Mouse (Mus musculus) G1E-ER4 (cell line): ENCODE data around the gene Shcbp1. TPM values are rescaled to one million over a fixed set of nuclear protein-coding genes. Genes with fewer than 3 reads are reported as not detected.

ENCODE experiments used
- GATA1 ChIP-seq: IDR thresholded peaks from one replicate; pipeline ENCODE4 v1.8.0; 2012; ENCODE audit warnings: low read length, inconsistent platforms
- polyA plus RNA-seq: library from polyadenylated mRNA; stranded (reverse); fragments of >175 nt; gene quantifications from 2 replicates; pipeline ENCODE4 v1.2.3, GENCODE M21; 2012

Shcbp1 gene
- polyA plus RNA-seq = 1.4 and 1.9 TPM in 2 replicates

- TF ChIP-seq GATA1 = no peak
Measured at GRCm38 (mm10) chr8:4779254-4780055, at the start of gene Shcbp1. Gene Shcbp1, minus strand, starts transcription at chr8:4779567.

- no peak for TF ChIP-seq GATA1
Measured at GRCm38 (mm10) chr8:4808831-4809230, 29.5 kb upstream of the Shcbp1 start.

GRCm38 (mm10) chr8:4800524-4801122, 21.3 kb upstream of the Shcbp1 start:
- TF ChIP-seq GATA1 = no peak

- no peak for TF ChIP-seq GATA1
Measured at GRCm38 (mm10) chr8:4778266-4778665, 1.1 kb downstream of the Shcbp1 start.

DNA sequence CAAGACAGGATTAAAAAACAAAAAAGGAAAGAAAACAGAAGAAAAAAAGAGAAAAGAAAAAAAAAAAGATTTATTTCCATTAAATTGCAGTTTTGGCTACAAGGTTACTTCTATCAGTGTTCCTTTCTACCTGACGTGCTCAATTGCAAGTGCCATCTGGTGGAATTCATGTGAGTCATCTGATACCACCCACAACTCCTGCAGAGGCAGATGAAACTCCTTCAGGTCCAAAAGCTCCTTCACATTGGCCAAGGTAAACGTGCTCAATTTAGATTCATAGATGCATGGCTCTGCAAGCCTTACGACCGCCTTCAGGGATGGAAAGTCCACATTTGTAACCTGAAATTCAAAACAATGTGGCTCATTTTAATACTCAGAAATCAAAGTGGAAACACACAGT, 14.6 kb downstream of the Shcbp1 start:
- no peak for TF ChIP-seq GATA1

DNA sequence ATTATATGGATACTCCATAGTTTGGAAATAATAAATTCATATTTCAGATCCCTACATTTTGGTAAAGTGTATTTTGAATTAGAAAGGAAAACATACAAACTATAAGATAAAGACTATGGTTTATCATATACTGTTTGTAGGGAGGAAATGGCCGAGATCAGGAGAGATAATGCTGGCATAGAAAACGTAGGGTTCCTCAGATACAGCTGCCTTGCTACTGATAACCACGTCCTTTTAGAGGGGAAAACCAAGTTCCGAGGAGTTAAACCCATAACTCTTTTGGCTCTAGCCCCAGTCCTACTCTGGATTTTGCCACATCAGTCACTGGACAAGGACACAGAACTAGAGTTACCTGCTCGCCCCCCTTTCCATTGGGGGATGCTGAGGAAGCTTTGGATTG, 26.3 kb downstream of the Shcbp1 start:
- TF ChIP-seq GATA1 = no peak

- no peak for TF ChIP-seq GATA1
Measured at GRCm38 (mm10) chr8:4730942-4731341, 48.4 kb downstream of the Shcbp1 start.

DNA sequence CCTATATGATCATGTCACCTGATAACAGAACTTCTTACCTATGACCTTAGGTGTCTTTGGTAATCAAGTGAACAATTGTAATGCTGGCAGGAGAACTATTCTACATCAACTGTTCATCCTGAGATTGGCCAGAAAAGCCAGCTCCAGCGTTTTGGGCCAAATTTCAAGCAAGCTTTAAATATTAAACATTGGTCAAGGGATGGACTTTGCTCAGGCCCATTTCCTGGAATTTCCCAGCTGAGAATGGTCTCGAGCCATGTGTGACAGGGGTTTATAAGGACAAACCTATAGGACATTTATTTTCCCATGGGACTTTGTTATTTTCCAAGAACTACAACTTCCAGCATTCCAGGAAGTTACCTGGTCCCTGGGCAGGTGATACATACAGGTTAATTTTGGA, 63.8 kb downstream of the Shcbp1 start:
- TF ChIP-seq GATA1 = no peak

DNA sequence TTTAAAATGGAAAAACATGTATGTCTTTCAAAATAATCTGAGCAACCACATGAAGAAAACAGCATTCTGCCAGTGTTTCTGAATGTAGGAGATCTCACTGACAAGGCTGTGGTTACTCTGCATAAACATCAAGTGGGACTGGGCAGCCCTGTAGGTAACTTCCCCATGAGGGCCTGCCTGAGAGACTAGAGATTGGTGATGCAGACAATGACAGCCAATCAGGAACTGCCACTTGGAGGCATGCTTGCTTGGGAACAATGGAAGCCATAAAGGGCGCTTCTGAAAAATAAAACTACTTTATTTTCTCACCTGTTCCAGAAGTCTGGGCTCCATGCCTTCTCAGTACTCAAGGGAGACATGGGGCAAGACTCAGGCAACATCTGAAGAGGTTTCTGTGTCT, 87.7 kb downstream of the Shcbp1 start:
- TF ChIP-seq GATA1 = no peak

Other genes starting within 250 kb of the Shcbp1 start
- 0.19 and 0.33 TPM in 2 replicates for gene Zfp958, start 166.4 kb downstream of the Shcbp1 start, polyA plus RNA-seq